Mouse (Mus musculus) cortical plate, adult 2 months (tissue): ENCODE measurements around the gene Erc1.

ENCODE experiments used
- CTCF ChIP-seq: fragments of 200-500 bp; IDR thresholded peaks from 2 replicates; pipeline ENCODE4 v1.5.1; 2011; ENCODE audit warnings: mild to moderate bottlenecking, control low read depth, low read length; ENCODE audit not compliant: insufficient read depth; ENCODE audit errors: extremely low read depth
- POLR2A ChIP-seq: fragments of 200-500 bp; IDR thresholded peaks from 2 replicates; pipeline ENCODE4 v1.6.1; 2011; ENCODE audit warnings: mild to moderate bottlenecking, low read length, control low read depth; ENCODE audit not compliant: insufficient read depth; ENCODE audit errors: extremely low read depth

DNA sequence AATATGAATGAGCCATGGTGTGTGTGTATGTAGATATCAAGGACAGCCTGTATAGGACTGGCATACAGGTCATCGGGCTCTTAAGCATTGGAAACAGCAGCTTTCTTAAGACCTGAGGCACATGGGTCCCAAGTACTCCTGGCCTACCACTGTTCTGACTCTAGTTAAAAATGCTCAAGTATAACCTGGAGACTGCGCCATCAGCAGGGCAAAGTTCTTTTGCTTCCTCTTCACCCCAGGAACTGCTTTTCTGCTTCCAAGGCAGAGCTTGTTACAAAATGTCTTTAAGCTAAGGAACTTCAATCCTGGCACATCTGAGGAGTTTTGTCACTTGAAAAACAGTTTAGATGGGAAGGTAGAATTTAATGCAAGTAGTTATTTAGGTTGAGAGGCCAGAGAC lies 189.5 kb downstream of the Erc1 start:
- TF ChIP-seq CTCF: no peak
- no peak for TF ChIP-seq POLR2A
